Mouse (Mus musculus): ENCODE data around the gene Atp5mpl.
"Not testable (repeated sequence)": the region's sequence is repeated elsewhere in the genome, so short reads cannot be mapped to it uniquely, and the experiment has no call there.

The Atp5mpl gene

DNA sequence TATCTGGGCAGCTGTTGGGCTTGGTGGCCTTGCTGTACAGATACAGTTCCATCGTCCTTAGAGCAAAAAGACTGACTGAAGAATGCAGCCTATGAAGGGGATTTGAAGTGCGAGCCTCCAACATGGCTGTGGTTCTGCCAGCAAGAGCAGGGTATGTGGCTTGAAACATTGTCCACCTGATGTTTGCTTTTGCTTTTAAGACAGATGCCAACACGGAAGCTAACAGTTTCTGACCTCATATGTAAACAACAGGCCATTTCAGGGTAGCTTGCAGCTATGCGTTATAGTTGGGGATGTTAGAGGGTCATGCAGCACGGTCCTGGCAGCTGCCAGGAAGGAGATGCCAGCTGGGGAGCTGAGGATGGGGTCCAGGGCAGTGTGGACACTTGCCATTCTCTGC lies 16.3 kb downstream of the Atp5mpl start:
- DNase-seq (ENCODE audit: low read depth, low spot score) = no peak

DNA sequence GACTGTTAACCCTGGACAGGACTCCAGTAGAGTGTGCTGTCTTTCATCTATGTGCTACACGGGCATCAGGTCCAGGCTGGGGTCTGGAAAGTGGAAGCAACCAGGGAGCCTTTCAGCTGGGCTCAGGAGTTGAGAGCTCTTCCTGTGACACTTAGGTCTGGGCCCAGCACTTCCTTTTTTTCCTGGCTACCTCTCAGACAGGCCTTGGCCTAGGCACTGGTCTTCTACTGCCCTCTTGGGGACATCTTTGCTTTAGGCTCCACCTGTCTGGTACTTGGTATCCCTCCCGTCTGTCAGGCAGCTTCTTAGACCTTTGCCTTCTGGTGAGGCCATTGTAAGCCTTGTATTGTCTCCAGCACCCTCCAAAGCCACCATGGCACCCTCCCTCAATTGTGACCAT lies 20.1 kb downstream of the Atp5mpl start:
- peak; percentile 78 for DNase-seq (ENCODE audit: low read depth, low spot score)

- not testable (repeated sequence) for DNase-seq (ENCODE audit: low read depth, low spot score)
These were observed 20.8 kb downstream of the Atp5mpl start for GRCm38 (mm10) chr12:111945765-111946655.

DNA sequence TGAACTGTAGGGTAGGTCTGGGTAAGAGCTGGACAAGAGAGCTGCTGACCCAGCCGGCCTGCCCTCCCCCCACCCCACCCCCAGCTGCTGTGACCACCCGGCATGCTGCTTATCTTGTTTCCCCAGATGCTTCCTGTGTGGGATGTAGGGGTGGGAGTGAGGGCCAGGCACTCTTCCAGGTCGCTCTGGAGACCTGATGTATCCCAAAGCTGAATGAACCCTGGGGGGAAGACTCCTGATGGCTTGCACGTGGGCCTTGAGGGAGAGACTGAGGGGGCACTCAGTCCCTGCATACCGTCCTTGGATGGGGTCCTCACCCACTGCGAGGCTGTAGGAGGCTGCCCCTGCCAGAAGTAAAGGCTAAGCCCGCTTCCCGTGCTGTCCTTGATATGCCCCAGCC lies 21.7 kb downstream of the Atp5mpl start:
- no peak for DNase-seq (ENCODE audit: low read depth, low spot score)

DNA sequence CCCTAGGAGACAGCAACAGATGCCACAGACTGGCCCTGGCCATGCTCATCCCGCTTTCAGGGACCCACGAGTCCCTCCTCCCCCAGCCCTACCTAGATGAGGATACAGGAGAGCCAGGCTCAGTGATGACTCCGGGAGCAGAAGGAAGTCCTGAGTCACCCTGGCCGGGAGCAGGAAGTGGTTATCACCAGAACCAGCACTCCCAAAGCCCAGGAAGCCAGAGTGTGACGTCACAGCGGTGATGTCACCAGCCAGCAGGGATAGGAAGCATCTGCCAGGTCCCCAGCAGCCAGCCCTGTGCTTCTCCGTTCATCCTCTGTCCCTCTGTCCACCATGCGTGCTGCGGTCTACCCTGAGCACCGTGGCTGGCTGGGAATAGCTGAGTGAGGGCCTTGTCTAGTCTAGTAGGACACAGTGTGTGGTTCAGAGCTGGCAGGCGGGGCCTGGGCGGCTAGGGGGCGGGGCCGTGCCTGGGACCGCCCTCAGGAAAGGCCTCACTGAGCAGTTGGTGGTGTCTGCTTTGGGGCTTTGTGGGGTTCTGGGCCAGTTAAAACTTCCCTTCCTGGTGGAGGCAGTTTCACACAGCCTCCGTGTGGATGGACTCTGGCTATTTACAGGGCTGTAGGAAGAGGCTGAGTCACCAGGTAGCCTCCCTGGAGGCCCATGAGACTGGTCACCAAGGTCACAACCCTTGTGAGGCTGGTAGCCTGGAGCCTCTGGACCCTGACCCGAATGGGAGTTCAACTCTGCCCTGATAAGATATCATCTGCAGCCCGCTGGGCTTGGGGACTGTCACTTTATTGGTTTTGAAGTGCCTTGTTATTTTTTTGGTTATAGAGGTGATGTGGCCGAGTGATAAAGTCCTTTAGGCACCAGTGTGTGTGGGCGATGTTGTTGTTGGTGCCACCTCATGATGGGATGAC lies 22.5 kb downstream of the Atp5mpl start:
- DNase-seq (ENCODE audit: low read depth, low spot score) = peak; percentile 22

DNA sequence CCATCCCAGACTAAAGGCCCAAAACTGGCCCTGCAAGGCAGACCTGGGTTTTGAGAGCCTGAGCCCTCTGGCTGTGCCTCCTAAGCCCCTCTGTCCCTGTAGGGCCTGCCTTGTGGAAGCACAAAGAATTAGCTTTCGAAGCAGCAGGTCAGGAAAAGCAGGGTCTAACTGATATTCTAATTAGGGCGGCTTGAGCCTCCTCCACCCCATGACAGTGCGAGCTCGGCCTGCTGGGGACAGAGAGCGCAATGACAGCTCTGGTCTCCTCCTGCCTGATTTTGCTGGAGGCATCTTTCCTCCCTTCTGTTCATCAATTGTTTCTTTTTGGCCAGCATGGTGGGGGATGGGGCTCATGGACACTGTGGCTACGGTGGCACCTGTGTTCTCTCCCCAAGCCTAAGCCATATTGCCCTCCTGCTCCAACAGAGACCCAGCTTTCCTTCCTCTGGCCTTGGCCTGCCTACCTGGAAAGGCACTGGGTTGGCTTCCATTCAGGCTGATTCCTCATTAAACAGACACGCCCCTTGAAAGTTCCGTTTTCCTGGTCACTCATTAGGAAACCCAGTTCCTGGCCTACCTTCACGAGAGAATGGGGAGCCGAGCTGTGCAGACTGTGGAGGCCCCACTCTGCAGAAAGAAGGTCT lies 23.2 kb downstream of the Atp5mpl start:
- no peak for DNase-seq (ENCODE audit: low read depth, low spot score)

DNA sequence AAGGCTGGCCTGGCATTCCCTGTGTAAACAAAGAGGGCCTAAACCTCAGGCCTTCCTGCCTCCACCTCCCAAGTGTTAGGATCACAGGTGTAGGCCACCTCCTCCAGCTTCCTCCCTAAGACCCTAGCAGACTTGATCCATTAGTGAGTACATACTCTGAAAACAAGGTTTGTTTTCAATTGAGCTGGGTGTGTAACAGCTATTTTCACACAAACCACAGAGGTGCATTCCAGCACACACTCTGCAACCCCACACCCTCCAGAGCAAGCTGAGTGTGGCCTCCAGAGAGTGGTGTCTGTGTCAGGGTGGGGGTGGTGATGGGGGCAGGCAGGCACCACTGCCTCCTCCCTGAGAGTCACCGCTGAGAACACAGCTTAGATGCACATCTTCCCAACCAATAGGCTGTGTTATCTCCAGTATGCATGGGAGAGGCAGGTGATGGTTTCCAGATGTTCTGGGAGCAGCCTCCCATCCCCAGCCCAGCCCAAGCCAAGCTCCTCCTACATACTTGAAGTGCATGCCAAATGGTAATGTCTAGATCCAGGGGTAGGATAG lies 28.1 kb downstream of the Atp5mpl start:
- DNase-seq (ENCODE audit: low read depth, low spot score) = no peak

- no peak for DNase-seq (ENCODE audit: low read depth, low spot score)
These were observed 29.8 kb downstream of the Atp5mpl start for GRCm38 (mm10) chr12:111936706-111937550.

DNA sequence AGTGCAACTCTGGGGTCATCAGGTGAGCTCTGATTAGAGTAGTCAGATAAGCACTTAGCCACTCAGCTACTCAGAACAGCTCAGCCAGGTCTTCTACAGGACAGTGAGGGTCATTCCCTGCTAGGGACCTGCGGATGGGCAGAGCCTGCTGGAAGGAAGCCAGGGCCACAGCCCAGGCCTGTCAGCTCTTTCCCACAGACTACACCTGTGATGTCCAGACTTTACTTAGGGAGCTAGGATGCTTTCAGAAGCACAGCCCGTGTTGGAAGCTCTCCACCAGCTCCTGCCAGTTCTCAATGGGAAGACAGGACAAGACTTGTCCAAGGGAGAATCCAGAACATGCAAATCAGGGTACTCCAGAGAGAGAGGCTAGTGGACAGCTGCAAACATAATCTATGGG lies 32.8 kb downstream of the Atp5mpl start:
- no peak for DNase-seq (ENCODE audit: low read depth, low spot score)

DNA sequence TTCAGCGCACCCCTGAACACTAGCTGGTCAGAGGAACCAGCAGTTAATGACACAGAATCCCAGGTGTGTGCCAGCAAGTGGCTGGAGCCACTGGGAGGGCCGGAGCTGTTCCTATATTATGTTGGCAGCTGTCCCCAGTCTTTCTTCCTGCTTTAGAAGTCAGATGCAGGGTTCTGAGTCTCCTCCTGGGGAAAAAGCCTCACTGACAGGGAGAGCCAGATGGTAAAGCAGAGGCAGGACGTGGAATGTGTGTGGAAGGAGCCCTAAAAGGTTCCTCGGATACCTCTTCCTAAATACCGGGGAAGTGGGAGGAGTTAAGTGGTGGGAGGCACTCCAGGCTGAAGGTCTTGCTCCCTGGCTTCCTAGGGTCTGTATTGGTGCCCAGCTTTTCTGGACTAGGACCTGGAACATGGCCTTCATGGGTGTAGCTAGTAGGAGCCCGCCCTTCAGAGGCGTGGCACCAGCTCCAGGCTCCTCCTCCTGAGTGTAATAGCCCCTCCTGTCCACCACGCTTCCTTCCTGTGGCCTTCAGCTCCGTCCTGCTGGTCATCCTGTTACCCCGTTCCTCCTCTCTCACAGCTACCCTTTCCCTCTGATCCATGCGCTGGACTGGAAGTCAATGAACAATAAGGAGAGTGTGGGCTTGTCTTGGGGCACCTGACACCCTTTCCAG lies 33.6 kb downstream of the Atp5mpl start:
- DNase-seq (ENCODE audit: low read depth, low spot score) = no peak

DNA sequence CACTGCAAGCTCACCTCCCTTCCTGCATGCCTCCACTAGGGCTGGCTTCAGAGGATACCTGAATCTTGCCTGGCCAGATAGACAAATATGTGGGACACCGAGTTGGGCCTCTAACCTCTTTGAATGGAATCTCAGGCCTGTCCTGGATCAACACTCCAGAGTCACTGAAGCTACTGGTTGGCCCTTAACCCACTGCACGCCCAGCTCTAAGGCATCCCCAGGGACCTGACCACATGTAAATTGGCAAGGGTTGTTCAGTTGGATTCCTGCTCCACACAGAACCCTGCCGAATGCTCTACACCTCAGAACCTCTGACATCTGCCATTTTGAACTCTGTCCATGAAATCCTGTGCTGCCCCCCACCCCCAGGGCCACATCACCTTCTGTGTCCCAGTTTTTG lies 34.3 kb downstream of the Atp5mpl start:
- no peak for DNase-seq (ENCODE audit: low read depth, low spot score)

DNA sequence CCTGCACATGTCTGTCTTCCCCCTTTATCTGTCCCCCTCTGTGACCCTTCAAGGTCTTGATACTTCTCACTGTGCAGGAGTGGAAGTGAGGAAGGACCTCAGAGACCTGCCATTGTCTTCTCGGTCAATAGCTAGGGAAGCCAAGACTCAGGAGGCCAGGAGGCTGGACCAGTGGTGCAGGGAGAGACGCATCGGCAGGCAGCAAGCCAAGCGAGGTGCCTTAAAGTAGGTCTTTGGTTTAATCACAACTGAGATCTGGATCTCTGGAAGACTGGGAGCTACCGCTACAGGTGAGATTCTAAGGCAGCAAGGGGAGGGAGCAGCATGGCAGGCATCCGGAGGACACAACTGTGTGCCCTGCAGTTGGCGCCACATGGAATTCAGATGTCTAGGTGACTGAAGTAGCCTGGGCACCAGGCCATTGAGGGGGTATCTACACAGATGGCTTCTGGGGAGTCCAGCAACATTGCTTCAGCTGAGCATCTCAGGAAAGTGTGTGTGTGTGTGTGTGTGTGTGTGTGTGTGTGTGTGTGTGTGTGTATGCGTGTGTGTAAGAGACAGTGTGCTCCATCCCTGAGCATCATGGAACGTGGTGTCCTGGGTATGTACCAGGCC lies 35.3 kb downstream of the Atp5mpl start:
- no peak for DNase-seq (ENCODE audit: low read depth, low spot score)

GRCm38 (mm10) chr12:111928411-111928966 lies 38.3 kb downstream of the Atp5mpl start:
- no peak for DNase-seq (ENCODE audit: low read depth, low spot score)

GRCm38 (mm10) chr12:111927338-111927737 lies 39.4 kb downstream of the Atp5mpl start:
- no peak for DNase-seq (ENCODE audit: low read depth, low spot score)

DNA sequence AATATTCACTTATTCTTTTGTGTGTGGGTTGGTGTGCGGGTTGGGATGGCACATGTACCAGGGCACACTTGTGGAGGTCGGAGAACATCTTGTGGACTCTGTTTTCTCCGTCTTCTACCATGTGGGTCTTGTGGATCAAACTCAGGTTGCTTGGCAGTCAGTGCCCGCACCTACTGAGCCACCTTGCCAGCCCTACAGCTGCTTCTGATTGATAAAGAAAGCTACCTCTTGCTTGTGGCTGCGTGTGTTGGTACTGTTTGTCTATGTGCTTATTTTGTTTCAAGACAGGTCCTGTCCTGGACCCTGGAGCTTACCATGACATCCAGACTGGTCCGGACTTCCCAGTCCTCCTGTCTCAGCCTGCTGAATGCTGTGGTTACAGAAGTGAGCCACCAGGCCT lies 43.7 kb downstream of the Atp5mpl start:
- no peak for DNase-seq (ENCODE audit: low read depth, low spot score)

- no peak for DNase-seq (ENCODE audit: low read depth, low spot score)
These were observed 46.7 kb downstream of the Atp5mpl start for GRCm38 (mm10) chr12:111920046-111920445.

DNA sequence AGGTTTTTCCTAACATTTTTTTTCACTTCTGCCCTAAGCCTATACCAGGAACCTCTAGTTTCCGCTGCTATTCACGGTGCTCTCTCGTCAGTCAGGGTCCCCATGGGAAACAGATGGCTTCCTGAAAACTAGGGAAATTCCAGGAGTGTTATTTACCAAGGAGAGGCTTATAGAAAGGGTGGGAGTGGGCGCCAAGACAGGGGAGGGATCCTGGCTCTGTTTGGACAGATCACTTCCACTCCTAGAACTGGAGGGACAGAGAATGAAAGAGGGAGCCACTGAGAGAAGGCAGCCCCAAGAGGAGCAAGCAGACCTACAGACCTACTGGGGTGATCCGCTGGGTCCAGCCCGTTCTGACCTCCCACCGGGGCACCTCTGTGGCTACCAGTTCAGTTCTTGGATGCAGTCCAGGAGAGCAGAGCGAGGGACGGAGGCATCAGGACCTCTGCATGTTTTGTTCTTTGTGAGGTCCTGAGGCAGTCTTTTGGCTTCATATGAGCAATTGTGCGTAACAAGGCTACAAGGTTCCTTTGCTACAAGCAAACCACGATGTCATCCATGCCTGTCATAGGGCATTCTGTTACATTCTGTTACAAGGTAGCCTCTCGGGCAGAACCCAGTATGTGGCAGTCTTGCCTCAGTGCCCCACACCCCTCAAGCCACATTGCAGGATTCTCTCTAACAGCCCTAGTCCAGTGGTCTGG lies 50.1 kb downstream of the Atp5mpl start:
- DNase-seq (ENCODE audit: low read depth, low spot score) = no peak

- DNase-seq (ENCODE audit: low read depth, low spot score) = no peak
These were observed 51.0 kb downstream of the Atp5mpl start for GRCm38 (mm10) chr12:111915781-111916180.

- DNase-seq (ENCODE audit: low read depth, low spot score) = peak; percentile 55
These were observed 52.7 kb downstream of the Atp5mpl start for GRCm38 (mm10) chr12:111914031-111914430.
